Mouse (Mus musculus): Measurements from ENCODE around the gene Taldo1. TPM values are rescaled to one million over a fixed set of nuclear protein-coding genes. Genes with fewer than 3 reads are reported as not detected.
"Not testable (repeated sequence)": the region's sequence is repeated elsewhere in the genome, so short reads cannot be mapped to it uniquely, and the experiment has no call there.

The Taldo1 gene
- total RNA-seq, 2 experiments from 2014 or later: 466 to 479 TPM

DNA sequence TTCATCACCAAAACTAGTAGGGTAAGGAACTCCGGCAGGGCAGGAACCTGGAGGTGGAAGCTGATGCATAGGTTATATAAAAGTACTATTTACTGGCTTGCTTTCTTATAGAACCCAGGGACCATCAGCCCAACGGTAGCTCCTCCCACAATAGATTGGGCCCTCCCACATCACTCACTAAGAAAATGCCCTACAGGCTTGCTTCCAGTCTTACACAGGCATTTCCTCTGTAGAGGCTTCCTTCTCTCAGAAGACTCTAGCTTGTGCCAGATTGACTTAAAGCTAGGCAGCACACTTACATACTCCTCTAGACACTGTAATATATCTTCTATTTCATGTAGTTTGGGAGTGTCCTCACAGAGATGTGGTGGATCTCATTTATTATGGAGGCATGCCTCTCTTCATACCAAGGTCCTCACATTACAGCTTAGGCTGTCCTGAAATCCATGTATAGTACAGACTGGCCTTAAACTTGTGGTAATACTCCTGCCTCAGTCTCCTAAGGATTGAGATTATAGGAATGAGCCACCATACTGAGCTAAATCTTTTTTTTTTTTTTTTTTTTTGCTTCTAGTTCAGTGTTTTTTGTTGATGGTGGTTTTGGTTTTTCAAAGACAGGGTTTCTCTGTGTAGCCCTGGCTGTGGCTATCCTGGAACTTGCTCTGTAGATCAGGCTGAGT lies 4.1 kb upstream of the Taldo1 start:
- DNase-seq: no peak

DNA sequence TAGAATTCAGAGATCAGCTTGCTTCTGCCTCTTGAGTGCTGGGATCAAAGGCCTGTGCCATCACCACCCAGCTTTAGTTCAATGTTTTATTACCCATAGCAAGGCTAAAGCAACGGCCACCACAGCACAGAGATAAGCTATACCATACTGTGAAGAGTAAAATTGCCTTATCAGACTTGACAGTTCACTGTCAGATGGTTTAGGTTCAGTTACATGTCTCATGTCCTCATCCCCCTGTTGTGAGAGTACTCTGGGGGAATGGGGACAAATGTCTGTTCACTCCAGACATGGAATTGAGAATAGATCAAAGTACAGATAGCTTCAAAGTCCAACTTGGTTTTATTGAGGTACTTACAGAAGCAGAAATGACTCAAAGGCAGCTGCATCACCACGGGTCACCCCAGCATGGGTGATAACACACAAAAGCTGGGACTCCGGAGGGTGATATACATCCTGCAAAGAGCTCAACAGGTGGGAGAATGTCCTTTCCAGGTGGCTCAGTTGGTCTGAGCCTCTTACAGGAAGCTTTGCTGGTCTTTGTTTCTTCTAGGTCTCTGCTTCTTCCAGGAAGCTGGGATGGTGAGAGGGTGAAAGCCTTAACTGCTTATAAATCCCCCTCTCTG lies 3.4 kb upstream of the Taldo1 start:
- DNase-seq: no peak

GRCm38 (mm10) chr7:141390326-141391259 lies 1.4 kb upstream of the Taldo1 start:
- DNase-seq: no peak

DNA sequence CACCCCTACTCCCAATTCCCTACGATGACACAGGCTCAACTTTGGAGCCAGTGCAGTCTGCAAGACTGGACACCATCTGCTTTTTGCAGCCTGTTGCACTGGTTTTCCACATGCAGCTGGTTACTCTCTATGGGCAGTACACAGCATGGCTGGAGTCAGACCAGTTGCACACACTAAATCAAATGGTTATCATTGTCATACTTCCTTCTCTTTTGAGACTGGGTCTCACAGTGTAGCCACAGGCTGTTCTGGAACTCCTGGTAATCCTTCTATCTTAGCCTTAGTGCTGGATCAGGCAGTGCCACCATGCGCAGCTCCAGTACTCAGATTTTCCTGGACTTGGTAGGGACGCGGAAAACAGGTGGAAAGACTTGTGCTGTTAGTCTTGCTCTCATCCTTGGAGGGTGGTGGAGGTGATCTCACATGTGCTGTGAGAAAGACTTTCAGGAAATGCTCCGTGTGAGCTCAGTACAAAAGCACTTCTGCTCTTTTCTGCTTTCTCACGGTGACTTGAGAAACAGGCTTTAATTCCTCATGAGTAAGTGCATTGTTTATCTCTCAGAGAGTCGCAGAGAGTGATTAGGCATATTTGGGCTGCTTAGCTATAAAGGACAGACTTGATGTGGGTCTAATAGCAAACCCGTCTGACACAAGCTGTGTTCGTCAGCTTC lies 688 bp downstream of the Taldo1 start:
- DNase-seq: no peak

GRCm38 (mm10) chr7:141394158-141394557 lies 2.2 kb downstream of the Taldo1 start:
- DNase-seq: peak; percentile 66

DNA sequence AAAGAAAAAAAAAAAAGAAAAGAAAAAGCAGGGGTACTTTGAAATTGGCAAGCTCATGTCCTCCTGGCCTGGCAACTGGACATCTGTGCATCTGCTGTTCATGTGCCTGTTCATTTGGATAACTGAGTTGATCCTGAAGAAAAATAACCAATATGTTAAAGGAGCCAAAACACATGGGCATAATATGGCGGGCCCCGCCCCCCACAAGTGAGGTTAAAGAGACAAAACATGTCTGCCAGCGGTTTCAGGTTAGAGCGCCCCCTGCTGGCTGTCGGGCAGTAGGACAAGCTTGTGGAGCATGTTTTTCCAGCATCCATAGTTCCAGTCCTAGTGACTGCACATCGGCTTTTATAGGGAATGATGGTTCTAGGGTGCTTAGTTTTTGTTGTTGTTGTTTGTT lies 2.8 kb downstream of the Taldo1 start:
- DNase-seq: peak; percentile 86

DNA sequence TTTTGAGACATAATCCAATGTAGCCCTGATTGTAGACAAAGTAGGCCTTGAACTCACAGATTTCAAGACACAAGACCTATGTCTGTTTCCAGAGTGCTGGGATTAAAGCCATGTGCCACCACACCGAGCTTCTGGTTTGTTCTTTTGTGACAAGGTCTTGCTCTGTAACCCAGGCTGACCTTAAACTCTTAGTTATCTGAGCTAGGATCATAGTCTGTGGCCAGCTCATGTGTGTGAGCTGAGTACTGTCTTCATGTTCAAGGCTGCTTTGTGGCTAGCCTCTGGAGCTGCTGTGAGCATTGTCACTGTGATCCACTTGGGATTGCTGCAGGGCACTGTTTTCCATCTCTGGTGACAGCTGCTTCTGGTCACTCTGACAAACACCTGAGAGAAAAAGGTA lies 3.3 kb downstream of the Taldo1 start:
- no peak for DNase-seq

DNA sequence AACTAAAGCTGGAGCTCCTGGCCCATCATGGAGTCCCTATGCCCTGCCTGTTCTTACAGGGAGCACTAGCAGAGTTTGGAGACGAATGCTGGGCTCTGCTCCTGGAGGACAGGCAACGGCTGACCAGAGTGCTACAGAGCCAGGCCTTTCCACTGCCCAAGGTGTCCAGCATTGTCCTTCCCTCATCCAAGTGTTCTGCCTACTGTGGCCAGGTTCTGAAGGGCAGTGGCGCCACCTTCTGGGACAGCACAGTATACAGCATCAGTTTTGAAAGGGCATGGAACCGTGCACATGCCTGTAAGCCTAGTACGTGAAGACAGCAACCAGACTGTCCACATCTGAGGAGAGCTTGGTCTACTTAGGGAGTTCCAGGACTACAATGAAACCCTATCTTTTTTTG lies 11.3 kb downstream of the Taldo1 start:
- peak; percentile 78 for DNase-seq

GRCm38 (mm10) chr7:141405466-141405865 lies 13.5 kb downstream of the Taldo1 start:
- DNase-seq: no peak

- not testable (repeated sequence) for DNase-seq
Observed at GRCm38 (mm10) chr7:141407670-141408069, 15.7 kb downstream of the Taldo1 start.

DNA sequence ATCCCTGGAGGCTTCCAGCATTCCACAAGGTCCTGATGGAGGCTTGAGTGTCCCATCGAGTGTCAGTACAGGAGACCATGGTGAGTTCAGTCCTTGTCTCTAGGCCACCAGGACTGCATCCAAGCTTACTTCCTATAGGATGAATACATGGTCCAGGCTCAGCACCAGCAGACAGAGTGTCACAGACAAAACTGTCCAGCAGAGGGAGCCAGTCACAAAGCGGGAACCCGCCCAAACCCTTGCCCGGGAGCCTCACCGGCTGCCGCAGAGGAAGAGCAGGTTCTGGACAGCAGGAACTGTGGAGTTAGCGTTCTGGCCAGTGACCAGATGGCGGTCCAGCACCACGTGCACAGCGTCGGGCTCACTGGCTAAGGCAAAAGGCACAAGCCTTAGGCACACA lies 16.8 kb downstream of the Taldo1 start:
- DNase-seq: peak; percentile 95

GRCm38 (mm10) chr7:141410631-141411030 lies 18.6 kb downstream of the Taldo1 start:
- DNase-seq: no peak

- no peak for DNase-seq
Observed at GRCm38 (mm10) chr7:141411667-141412066, 19.7 kb downstream of the Taldo1 start.

DNA sequence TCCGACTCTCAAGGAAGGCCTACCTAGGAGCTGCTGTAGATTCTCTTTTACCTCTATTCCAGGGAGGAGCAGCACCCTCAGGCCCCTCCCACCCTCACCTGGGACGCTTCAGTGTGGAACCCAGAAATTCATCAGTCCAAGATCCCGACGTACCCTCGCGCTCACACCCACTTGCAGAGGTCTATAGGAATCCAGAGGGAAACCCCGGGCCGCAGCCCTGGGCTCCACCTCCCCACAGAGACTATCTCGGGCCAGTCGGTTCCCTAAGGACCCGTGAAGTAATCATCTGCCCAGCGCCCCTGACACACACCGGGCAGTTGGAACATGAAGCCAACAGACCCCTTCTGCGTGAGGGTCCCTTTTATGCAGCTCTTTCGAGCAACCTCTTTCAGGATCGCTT lies 21.3 kb downstream of the Taldo1 start:
- DNase-seq: peak; percentile 30

DNA sequence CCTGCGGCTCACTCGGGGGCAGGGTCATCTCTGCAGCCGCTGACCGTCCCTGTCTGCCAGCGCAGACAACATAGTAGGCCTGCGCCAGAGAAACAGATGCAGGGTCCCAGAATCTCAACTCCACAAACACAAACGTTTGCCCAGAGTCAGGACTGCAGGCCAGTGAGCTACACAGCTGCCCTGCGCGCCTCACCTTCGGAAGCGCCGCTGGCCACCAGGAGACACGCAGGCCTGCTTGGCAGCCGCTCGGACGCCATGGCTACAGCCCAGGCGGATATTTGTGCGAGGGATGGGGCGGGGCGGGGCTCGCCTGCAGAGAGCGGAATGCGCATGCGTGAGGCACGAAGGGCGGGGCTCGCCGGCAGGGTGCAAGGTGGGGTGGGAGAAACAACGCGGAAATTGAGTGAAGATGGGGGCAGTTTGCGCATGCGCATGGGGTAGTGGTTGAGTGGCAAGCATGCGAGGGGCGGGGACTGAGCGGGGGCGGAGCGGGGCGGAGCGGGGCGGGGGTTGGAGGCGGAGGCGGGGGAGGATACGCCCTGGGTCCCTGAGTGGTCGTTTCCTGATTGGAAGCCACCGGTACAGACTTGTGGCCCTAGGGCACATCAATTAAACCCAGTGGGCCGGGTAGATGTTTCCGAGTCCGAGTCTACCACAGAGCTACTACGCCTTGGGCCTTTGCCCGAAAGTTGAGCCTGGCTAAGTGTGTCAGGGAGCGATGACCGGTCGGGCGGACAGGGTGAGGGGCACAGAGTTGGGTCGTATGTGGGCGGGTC lies 22.0 kb downstream of the Taldo1 start, which contains the start of gene Gatd1:
Gene Gatd1, minus strand, starts transcription at position 328 of the 776 bp plus-strand sequence.
- peak; percentile 100 for DNase-seq

DNA sequence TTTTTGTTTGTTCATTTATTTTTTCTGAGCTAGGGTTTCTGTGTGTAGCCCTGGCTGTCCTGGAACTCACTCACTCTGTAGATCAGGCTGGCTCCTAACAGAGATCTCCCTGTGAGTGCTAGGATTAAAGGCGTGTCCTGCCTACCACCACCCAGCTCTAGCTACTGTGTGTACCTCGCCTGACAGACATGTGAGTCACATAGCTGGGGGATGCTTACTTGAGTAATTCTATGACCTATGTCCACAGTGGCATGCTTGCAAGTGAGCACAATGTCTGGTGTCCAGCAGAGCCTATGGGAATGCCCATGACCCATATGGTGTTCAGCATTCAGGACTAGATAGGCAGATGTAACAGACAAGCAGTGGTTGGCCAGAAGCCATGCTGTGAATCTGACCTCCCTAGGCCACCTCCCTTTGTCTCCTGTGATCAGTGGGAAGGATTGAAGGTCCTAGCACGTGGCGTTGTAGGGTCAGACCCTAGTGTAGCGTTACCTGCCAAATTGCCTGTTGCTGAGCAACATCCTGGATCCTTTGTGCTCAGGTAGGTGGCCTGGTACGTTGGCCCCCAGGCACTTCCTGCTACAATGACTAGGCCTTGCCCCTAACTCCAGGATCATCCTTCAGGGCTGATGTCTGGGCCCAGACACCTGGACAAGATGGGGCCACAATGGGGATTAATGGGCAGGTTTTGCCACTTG lies 24.3 kb downstream of the Taldo1 start:
- DNase-seq: no peak

DNA sequence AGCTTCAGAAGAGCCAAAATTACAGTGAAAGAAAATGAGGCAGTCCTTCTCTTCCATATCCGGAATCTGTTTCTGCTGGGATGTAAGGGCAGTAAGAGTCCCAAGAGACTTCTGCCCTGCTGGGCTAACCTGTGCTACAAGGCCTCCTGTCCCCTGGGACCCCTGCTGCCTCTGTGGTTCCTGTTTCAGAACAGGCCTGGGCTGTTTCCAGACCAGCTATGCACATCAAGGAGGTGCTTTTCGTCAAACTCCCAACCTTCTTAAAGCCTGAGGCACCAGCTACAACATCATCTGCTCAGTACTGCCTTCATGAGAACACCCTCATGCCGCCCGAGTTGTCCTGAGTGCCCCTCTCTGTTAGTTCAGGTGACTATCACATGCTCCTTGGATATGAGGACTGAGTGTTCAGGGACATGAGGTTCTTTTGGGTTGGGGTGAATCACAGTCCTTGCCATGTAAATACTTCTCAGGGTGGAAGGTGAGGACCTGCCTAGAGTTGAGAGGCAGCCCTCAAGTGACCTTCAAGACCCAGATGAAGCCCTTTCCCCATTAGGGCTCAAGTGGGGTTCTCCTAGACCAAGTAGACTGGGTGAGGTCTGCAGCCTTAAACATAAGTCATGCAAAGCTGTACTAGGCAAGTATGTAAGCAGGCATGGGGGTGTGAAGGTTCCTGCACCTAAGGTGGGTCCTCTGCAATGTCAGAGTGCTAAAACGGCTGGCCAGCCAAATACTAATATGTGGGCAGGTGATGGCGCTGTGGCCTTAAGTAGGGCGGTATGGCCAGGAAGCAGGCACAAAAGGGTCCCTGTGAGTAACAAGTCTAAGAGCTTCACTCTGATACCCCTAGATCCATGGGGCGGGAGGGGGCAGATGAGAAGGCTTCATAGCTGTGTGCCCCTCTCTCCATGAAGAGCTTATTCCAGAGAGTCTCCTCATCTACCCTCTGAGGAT lies 26.0 kb downstream of the Taldo1 start:
- no peak for DNase-seq

DNA sequence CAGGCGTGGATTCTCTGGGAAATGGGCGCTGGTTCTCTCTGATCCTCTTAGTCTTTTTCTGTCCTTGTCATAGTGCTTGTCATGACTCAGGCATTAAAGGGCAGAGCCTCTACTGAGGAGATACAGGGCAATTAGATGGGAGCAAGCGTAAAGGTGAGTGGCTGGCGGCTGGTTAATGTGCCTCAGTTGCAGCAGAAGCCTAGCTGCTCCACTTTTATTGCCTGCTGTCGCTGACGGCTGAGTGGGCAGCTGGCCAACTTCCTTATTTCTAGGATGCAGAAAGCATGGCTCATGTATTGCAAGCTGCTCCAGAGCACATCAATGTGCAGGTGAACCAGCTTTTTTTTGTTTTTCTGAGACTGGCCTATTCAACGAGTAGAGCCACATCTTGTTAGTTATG lies 27.0 kb downstream of the Taldo1 start:
- peak; percentile 60 for DNase-seq

DNA sequence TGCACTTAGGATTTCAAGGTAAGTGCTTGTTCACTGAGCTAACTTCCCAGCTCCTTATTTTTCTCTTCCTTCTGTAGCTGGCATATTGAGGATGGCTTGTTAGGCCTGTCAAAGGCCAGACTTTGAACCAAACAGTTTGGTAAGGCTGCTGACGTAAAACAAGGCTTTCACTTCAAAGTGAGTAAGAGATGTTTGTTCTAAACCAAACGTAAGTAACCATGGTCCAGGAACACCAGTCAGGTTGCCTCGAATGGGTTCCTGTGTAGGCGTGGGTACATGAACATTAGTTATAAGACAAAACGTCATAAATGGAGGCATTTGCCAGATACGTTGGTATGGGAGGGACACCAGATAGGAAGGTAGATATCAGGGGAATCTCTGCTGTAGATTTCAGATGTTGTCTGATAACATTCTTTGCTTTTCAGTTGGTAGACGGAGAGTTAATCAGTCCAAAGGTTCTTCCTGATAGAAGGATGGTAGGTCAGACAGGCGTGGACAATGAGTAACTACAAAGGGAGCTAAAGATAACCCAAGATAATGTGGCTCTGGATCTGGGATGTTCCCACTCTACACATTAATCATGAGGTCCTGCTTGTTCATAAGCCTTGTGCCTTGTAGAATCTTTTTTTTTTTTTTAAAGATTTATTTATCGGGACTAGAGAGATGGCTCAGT lies 28.2 kb downstream of the Taldo1 start:
- DNase-seq: no peak

Measured in adrenal gland, postnatal 10 days (tissue).